Comparison of ENCODE assay signal across 21 mouse cellular contexts in genomic region chr6:144707976-144708375, GRCm38 (mm10).
"Had no signal": no experiment of that assay in that cellular context is flagged by ENCODE, and none has a peak within 500 bp of the region (broad histone marks: within the 10 kb centered on the region; RNA-seq: fewer than 3 reads in every experiment).

No protein-coding gene starts in this region.

- H3K36me3 ChIP-seq: lung, embryonic 15.5 days; midbrain, embryonic 15.5 days; neural tube, embryonic 13.5 days; neural tube, embryonic 15.5 days had no signal

- ATAC-seq: lung, postnatal 0 days; midbrain, embryonic 13.5 days; midbrain, embryonic 15.5 days had no signal

- H3K9me3 ChIP-seq: midbrain, embryonic 15.5 days had no signal

- H3K4me1 ChIP-seq: midbrain, embryonic 15.5 days had no signal

- H3K27me3 ChIP-seq: lung, embryonic 15.5 days; megakaryocyte, embryonic 14.5 days; midbrain, embryonic 13.5 days; midbrain, embryonic 15.5 days; neural tube, embryonic 13.5 days; neural tube, embryonic 15.5 days had no signal

- H3K27ac ChIP-seq: lung, embryonic 15.5 days; macrophage; midbrain, embryonic 13.5 days; midbrain, embryonic 15.5 days; neural tube, embryonic 13.5 days; neural tube, embryonic 15.5 days had no signal

- DNase-seq: lung, adult 2 months; lung, postnatal 14 days; lung, postnatal 36 days; retina, postnatal 1 day; right cerebral cortex, adult 18-20 months; right cerebral cortex, postnatal 25 days; right cerebral cortex, postnatal 4 days; spleen, adult 18-20 months; thymus, adult 18-20 months; thymus, postnatal 14 days; thymus, postnatal 36 days had no signal

- H3K9ac ChIP-seq: lung, embryonic 15.5 days; midbrain, embryonic 13.5 days; midbrain, embryonic 15.5 days; neural tube, embryonic 13.5 days; neural tube, embryonic 15.5 days had no signal

- H3K4me3 ChIP-seq: lung, embryonic 15.5 days; megakaryocyte, embryonic 14.5 days; midbrain, embryonic 13.5 days; midbrain, embryonic 15.5 days; myocyte; neural tube, embryonic 13.5 days; neural tube, embryonic 15.5 days had no signal

- H3K4me2 ChIP-seq: lung, embryonic 15.5 days; midbrain, embryonic 11.5 days; midbrain, embryonic 13.5 days; midbrain, embryonic 15.5 days; neural tube, embryonic 13.5 days; neural tube, embryonic 15.5 days had no signal
